Comparison of ENCODE assay signal across 13 mouse cellular contexts in genomic region chr15:77907646-77908518, GRCm38 (mm10). TPM values are rescaled to one million over a fixed set of nuclear protein-coding genes. Genes with fewer than 3 reads are reported as not detected.
DNase-seq lines count a peak whose midpoint lies in the region; ATAC-seq and TF ChIP-seq lines count a peak whose summit lies in the region.
"Had no signal": no experiment of that assay in that cellular context is flagged by ENCODE, and none has a peak within 500 bp of the region (broad histone marks: within the 10 kb centered on the region; RNA-seq: fewer than 3 reads in every experiment).

No protein-coding gene starts in this region.

- H3K27me3 ChIP-seq in kidney, adult 2 months (replicated peaks; ENCODE audit: control insufficient read depth, insufficient read depth, low read length) = no peaks in the 10 kb centered on the region
- H3K27me3 ChIP-seq in kidney, embryonic 14.5 days (ENCODE audit: control insufficient read depth, insufficient read depth, low read length) = no peaks in the 10 kb centered on the region
- H3K27me3 ChIP-seq in embryonic facial prominence, embryonic 10.5 days (replicated peaks; ENCODE audit: low read depth, poor library complexity, severe bottlenecking) = peaks cover 9% of the 10 kb centered on the region; the same call in 1 of the 2 replicates
- H3K27me3 ChIP-seq in kidney, postnatal 0 days (ENCODE audit: insufficient read depth, low read length) = no peaks in the 10 kb centered on the region
- peaks cover 18% of the 10 kb centered on the region for H3K27me3 ChIP-seq in hindbrain, embryonic 12.5 days

- peak overlapping the region; percentile 97 for H3K27ac ChIP-seq in kidney, adult 2 months (ENCODE audit: insufficient read depth, low read depth, low read length)
- no peak overlapping the region for H3K27ac ChIP-seq in kidney, embryonic 14.5 days (ENCODE audit: low read depth, low read length)
- H3K27ac ChIP-seq in embryonic facial prominence, embryonic 10.5 days (replicated peaks) = peak overlapping the region; percentile 37; the same call in 1 of the 2 replicates
- peak overlapping the region; percentile 78 for H3K27ac ChIP-seq in kidney, postnatal 0 days
- no peak overlapping the region for H3K27ac ChIP-seq in hindbrain, embryonic 12.5 days
- H3K27ac ChIP-seq: hindbrain, embryonic 14.5 days; liver, embryonic 13.5 days; midbrain, embryonic 12.5 days had no signal

- no peak overlapping the region for H3K9ac ChIP-seq in kidney, embryonic 14.5 days (ENCODE audit: low read depth, low read length)
- H3K9ac ChIP-seq in kidney, postnatal 0 days (ENCODE audit: low read depth, low read length) = 0 out of 2 replicates have a peak overlapping the region, but pooled peaks have one; percentile 4
- no peak overlapping the region for H3K9ac ChIP-seq in hindbrain, embryonic 12.5 days
- H3K9ac ChIP-seq: hindbrain, embryonic 14.5 days; liver, embryonic 13.5 days; midbrain, embryonic 12.5 days had no signal

- H3K36me3 ChIP-seq in kidney, adult 2 months (ENCODE audit: control insufficient read depth, insufficient read depth, low read length) = no peaks in the 10 kb centered on the region
- no peaks in the 10 kb centered on the region for H3K36me3 ChIP-seq in kidney, embryonic 14.5 days (ENCODE audit: control insufficient read depth, insufficient read depth, low read length)
- no peaks in the 10 kb centered on the region for H3K36me3 ChIP-seq in embryonic facial prominence, embryonic 10.5 days (replicated peaks)
- no peaks in the 10 kb centered on the region for H3K36me3 ChIP-seq in kidney, postnatal 0 days (ENCODE audit: insufficient read depth, low read length)
- no peaks in the 10 kb centered on the region for H3K36me3 ChIP-seq in hindbrain, embryonic 12.5 days
- H3K36me3 ChIP-seq: liver, embryonic 13.5 days; midbrain, embryonic 12.5 days had no signal

- no peaks in the 10 kb centered on the region for H3K9me3 ChIP-seq in kidney, embryonic 14.5 days (ENCODE audit: control insufficient read depth, low read length)
- H3K9me3 ChIP-seq in embryonic facial prominence, embryonic 10.5 days = no peaks in the 10 kb centered on the region
- no peaks in the 10 kb centered on the region for H3K9me3 ChIP-seq in kidney, postnatal 0 days (replicated peaks; ENCODE audit: low read length)
- no peaks in the 10 kb centered on the region for H3K9me3 ChIP-seq in hindbrain, embryonic 12.5 days (replicated peaks)
- H3K9me3 ChIP-seq: liver, embryonic 13.5 days; midbrain, embryonic 12.5 days had no signal

- intact Hi-C loops in left cerebral cortex, postnatal 10 days (cut with DNase I) = no loop called here

- no peak for ATAC-seq in kidney, embryonic 14.5 days (ENCODE audit: low FRiP score, low TSS enrichment)
- no peak for ATAC-seq in kidney, postnatal 0 days (replicated peaks; ENCODE audit: low FRiP score, low read depth)
- no peak for ATAC-seq in hindbrain, embryonic 12.5 days (ENCODE audit: low FRiP score)

- peak; percentile 75 for DNase-seq in kidney, adult 2 months
- DNase-seq in embryonic facial prominence, embryonic 10.5 days (ENCODE audit: low spot score) = no peak
- no peak for DNase-seq in kidney, postnatal 0 days (ENCODE audit: low spot score)
- peak; percentile 81 for DNase-seq in lung, postnatal 36 days
- DNase-seq in right cerebral cortex, postnatal 36 days (ENCODE audit: low spot score in 2 of 2) = no peak
- DNase-seq in left cerebral cortex, postnatal 10 days (ENCODE audit: extremely low spot score in 1 of 2, low spot score in 2 of 2) = no peak
- DNase-seq: cerebellum, adult 18-20 months; liver, embryonic 13.5 days had no signal

- TF ChIP-seq POLR2A in kidney, adult 2 months (IDR thresholded peaks at IDR 0.05; ENCODE audit: low read depth, low read length) = no peak

- WGBS in kidney, adult 2 months = 47% methylated on average over 9 of the region's 9 CpGs
- 34% methylated on average over 9 of the region's 9 CpGs for whole genome bisulfite sequencing in kidney, embryonic 14.5 days
- WGBS in embryonic facial prominence, embryonic 10.5 days = 48% methylated on average over 9 of the region's 9 CpGs
- WGBS in kidney, postnatal 0 days = 43% methylated on average over 9 of the region's 9 CpGs
- WGBS in hindbrain, embryonic 12.5 days = 57% methylated on average over 9 of the region's 9 CpGs

- no peak overlapping the region for H3K4me2 ChIP-seq in kidney, embryonic 14.5 days (replicated peaks; ENCODE audit: low read depth, low read length)
- no peak overlapping the region for H3K4me2 ChIP-seq in kidney, postnatal 0 days (ENCODE audit: low read length)
- H3K4me2 ChIP-seq in hindbrain, embryonic 12.5 days (replicated peaks) = no peak overlapping the region
- H3K4me2 ChIP-seq: heart, embryonic 11.5 days; hindbrain, embryonic 14.5 days; liver, embryonic 13.5 days; midbrain, embryonic 12.5 days had no signal

- H3K4me1 ChIP-seq in kidney, adult 2 months (ENCODE audit: control insufficient read depth, insufficient read depth, low read length) = peaks cover 56% of the 10 kb centered on the region
- peaks cover 45% of the 10 kb centered on the region for H3K4me1 ChIP-seq in kidney, embryonic 14.5 days (ENCODE audit: control insufficient read depth, insufficient read depth, low read length)
- H3K4me1 ChIP-seq in embryonic facial prominence, embryonic 10.5 days = peaks cover 83% of the 10 kb centered on the region
- H3K4me1 ChIP-seq in kidney, postnatal 0 days (replicated peaks; ENCODE audit: insufficient read depth, low read length) = peaks cover 50% of the 10 kb centered on the region
- peaks cover 16% of the 10 kb centered on the region for H3K4me1 ChIP-seq in hindbrain, embryonic 12.5 days

- H3K4me3 ChIP-seq in kidney, adult 2 months (ENCODE audit: insufficient read depth, low read depth, low read length) = no peak overlapping the region
- no peak overlapping the region for H3K4me3 ChIP-seq in kidney, embryonic 14.5 days (ENCODE audit: low read length)
- H3K4me3 ChIP-seq in embryonic facial prominence, embryonic 10.5 days = no peak overlapping the region
- H3K4me3 ChIP-seq in kidney, postnatal 0 days (replicated peaks; ENCODE audit: low read depth, low read length) = no peak overlapping the region
- no peak overlapping the region for H3K4me3 ChIP-seq in hindbrain, embryonic 12.5 days
- H3K4me3 ChIP-seq: liver, embryonic 13.5 days; midbrain, embryonic 12.5 days had no signal

- no peak for TF ChIP-seq CTCF in kidney, adult 2 months (conservative IDR thresholded peaks at IDR 0.05; ENCODE audit: insufficient read depth, insufficient read length, low read depth, low read length)
- TF ChIP-seq CTCF in kidney, postnatal 0 days (IDR thresholded peaks at IDR 0.05; ENCODE audit: low read depth) = no peak

RNA-seq across cellular contexts. Expression of gene Txn2, which starts 20.9 kb away (rescaled TPM):
- polyA plus RNA-seq in kidney, adult 2 months (2012; rRNA removed) = 396 and 408 TPM in 2 replicates
- polyA plus RNA-seq in kidney, embryonic 14.5 days (2014; fragmentation: Nextera tagmentation; extraction: Ambion mirVana) = 269 and 294 TPM in 2 replicates
- 287 and 289 TPM in 2 replicates for polyA plus RNA-seq in embryonic facial prominence, embryonic 10.5 days (2016; fragmentation: Nextera tagmentation; extraction: Ambion mirVana)
- polyA plus RNA-seq in kidney, postnatal 0 days (2015; fragmentation: Nextera tagmentation; extraction: Ambion mirVana) = 245 and 253 TPM in 2 replicates
- 100 to 1,000 TPM; 108 to 115 TPM for total RNA-seq in left cerebral cortex, postnatal 10 days (2021)
- 191 and 206 TPM in 2 replicates for polyA plus RNA-seq in hindbrain, embryonic 12.5 days (2016; fragmentation: Nextera tagmentation; extraction: Ambion mirVana)

RNA-seq across cellular contexts. Expression of gene Foxred2, which starts 48.6 kb away (rescaled TPM):
- 3.8 and 4.1 TPM in 2 replicates for polyA plus RNA-seq in kidney, adult 2 months (2012; rRNA removed)
- 4.2 and 6.2 TPM in 2 replicates for polyA plus RNA-seq in kidney, embryonic 14.5 days (2014; fragmentation: Nextera tagmentation; extraction: Ambion mirVana)
- 7.2 and 7.3 TPM in 2 replicates for polyA plus RNA-seq in embryonic facial prominence, embryonic 10.5 days (2016; fragmentation: Nextera tagmentation; extraction: Ambion mirVana)
- polyA plus RNA-seq in kidney, postnatal 0 days (2015; fragmentation: Nextera tagmentation; extraction: Ambion mirVana) = 3.2 TPM in 2 replicates
- total RNA-seq in left cerebral cortex, postnatal 10 days (2021) = 10 to 100 TPM; 13.8 to 14.8 TPM
- polyA plus RNA-seq in hindbrain, embryonic 12.5 days (2016; fragmentation: Nextera tagmentation; extraction: Ambion mirVana) = 4.9 and 5.6 TPM in 2 replicates

Comparison
In these comparisons a context has a peak if more than half of its experiments do, and no peak if none do; other contexts are left out.
1. DNase-seq: peak in kidney, adult 2 months (single experiment) and lung, postnatal 36 days (single experiment); none in embryonic facial prominence, embryonic 10.5 days (single experiment), kidney, postnatal 0 days (single experiment), right cerebral cortex, postnatal 36 days (0 of 2) and left cerebral cortex, postnatal 10 days (0 of 2).
2. H3K27ac ChIP-seq: peak in kidney, adult 2 months (single experiment), embryonic facial prominence, embryonic 10.5 days (single experiment) and kidney, postnatal 0 days (single experiment); none in kidney, embryonic 14.5 days (single experiment) and hindbrain, embryonic 12.5 days (single experiment).